Mouse (Mus musculus): ENCODE results near the gene Bahcc1. TPM values are rescaled to one million over a fixed set of nuclear protein-coding genes. Genes with fewer than 3 reads are reported as not detected.

Gene Bahcc1
- total RNA-seq, 2 experiments from 2014 or later = 19.7 to 20.6 TPM

GRCm38 (mm10) chr11:120200621-120201020, 32.1 kb upstream of the Bahcc1 start:
- intact Hi-C loops (cut with DNase I) = no loop called here
- no peak for DNase-seq (ENCODE audit: extremely low spot score in 1 of 2, low spot score in 2 of 2)

- intact Hi-C loops (cut with DNase I) = no loop called here
- DNase-seq (ENCODE audit: extremely low spot score in 1 of 2, low spot score in 2 of 2) = no peak
Observed at GRCm38 (mm10) chr11:120204200-120204599, 28.5 kb upstream of the Bahcc1 start.

- no peak for DNase-seq (ENCODE audit: extremely low spot score in 1 of 2, low spot score in 2 of 2)
- intact Hi-C loops (cut with DNase I) = no loop called here
Observed at GRCm38 (mm10) chr11:120206069-120206668, 26.6 kb upstream of the Bahcc1 start.

- intact Hi-C loops (cut with DNase I) = no loop called here
- DNase-seq (ENCODE audit: extremely low spot score in 1 of 2, low spot score in 2 of 2) = peak in 1 of 2 experiments; percentile 32
Observed at GRCm38 (mm10) chr11:120206669-120207090, 26.1 kb upstream of the Bahcc1 start.

- intact Hi-C loops (cut with DNase I) = no loop called here
- no peak for DNase-seq (ENCODE audit: extremely low spot score in 1 of 2, low spot score in 2 of 2)
Observed at GRCm38 (mm10) chr11:120208848-120209247, 23.9 kb upstream of the Bahcc1 start.

- no peak for DNase-seq (ENCODE audit: extremely low spot score in 1 of 2, low spot score in 2 of 2)
- intact Hi-C loops (cut with DNase I) = no loop called here
Observed at GRCm38 (mm10) chr11:120209462-120209861, 23.3 kb upstream of the Bahcc1 start.

GRCm38 (mm10) chr11:120215726-120216241, 17.0 kb upstream of the Bahcc1 start:
- no peak for DNase-seq (ENCODE audit: extremely low spot score in 1 of 2, low spot score in 2 of 2)
- intact Hi-C loops (cut with DNase I) = no loop called here

- intact Hi-C loops (cut with DNase I) = no loop called here
- DNase-seq (ENCODE audit: extremely low spot score in 1 of 2, low spot score in 2 of 2) = peak in 1 of 2 experiments; percentile 83
Observed at GRCm38 (mm10) chr11:120216540-120217324, 16.0 kb upstream of the Bahcc1 start.

GRCm38 (mm10) chr11:120218176-120218856, 14.4 kb upstream of the Bahcc1 start:
- intact Hi-C loops (cut with DNase I) = no loop called here
- DNase-seq (ENCODE audit: extremely low spot score in 1 of 2, low spot score in 2 of 2) = no peak

GRCm38 (mm10) chr11:120218946-120219345, 13.8 kb upstream of the Bahcc1 start:
- intact Hi-C loops (cut with DNase I) = no loop called here
- DNase-seq (ENCODE audit: extremely low spot score in 1 of 2, low spot score in 2 of 2) = peak in 1 of 2 experiments; percentile 38

- DNase-seq (ENCODE audit: extremely low spot score in 1 of 2, low spot score in 2 of 2) = peak in 1 of 2 experiments; percentile 49
- intact Hi-C loops (cut with DNase I) = no loop called here
Observed at GRCm38 (mm10) chr11:120219916-120220522, 12.7 kb upstream of the Bahcc1 start.

- DNase-seq (ENCODE audit: extremely low spot score in 1 of 2, low spot score in 2 of 2) = no peak
- intact Hi-C loops (cut with DNase I) = no loop called here
Observed at GRCm38 (mm10) chr11:120220963-120221827, 11.6 kb upstream of the Bahcc1 start.

- no peak for DNase-seq (ENCODE audit: extremely low spot score in 1 of 2, low spot score in 2 of 2)
- intact Hi-C loops (cut with DNase I) = no loop called here
Observed at GRCm38 (mm10) chr11:120222425-120223104, 10.2 kb upstream of the Bahcc1 start.

- DNase-seq (ENCODE audit: extremely low spot score in 1 of 2, low spot score in 2 of 2) = peak in 1 of 2 experiments; percentile 82
- intact Hi-C loops (cut with DNase I) = no loop called here
Observed at GRCm38 (mm10) chr11:120223586-120224487, 8.9 kb upstream of the Bahcc1 start.

- intact Hi-C loops (cut with DNase I) = no loop called here
Observed at GRCm38 (mm10) chr11:120224488-120225255, 8.1 kb upstream of the Bahcc1 start.

More at GRCm38 (mm10) chr11:120224488-120225255, 8.1 kb upstream of the Bahcc1 start:
- no peak for DNase-seq (ENCODE audit: extremely low spot score in 1 of 2, low spot score in 2 of 2)
